Mouse (Mus musculus) adrenal gland, adult (tissue): ENCODE measurements around the gene Smim4.

Experiments used
- DNase-seq, 2 experiments: peaks; one replicate each; pipeline ENCODE4 v3.0.0; 2022 to 2023; ENCODE audit warnings: low spot score in 1 of 2; ENCODE audit not compliant: inconsistent age in 2 of 2

Smim4 gene

GRCm38 (mm10) chr14:31128826-31129219, at the start of gene Smim4:
Smim4 (minus strand) TSS chr14:31128956.
- DNase-seq: peak; percentile 98

- DNase-seq: no peak
Measured at GRCm38 (mm10) chr14:31177715-31178114, 49.0 kb upstream of the Smim4 start.

- DNase-seq: no peak
Measured at GRCm38 (mm10) chr14:31177287-31177686, 48.5 kb upstream of the Smim4 start.

GRCm38 (mm10) chr14:31173537-31173936, 44.8 kb upstream of the Smim4 start:
- peak in 1 of 2 experiments; percentile 44 for DNase-seq

GRCm38 (mm10) chr14:31172781-31173455, 44.2 kb upstream of the Smim4 start:
- DNase-seq: peak; percentile 46 to 78

GRCm38 (mm10) chr14:31171821-31172220, 43.1 kb upstream of the Smim4 start:
- no peak for DNase-seq

GRCm38 (mm10) chr14:31171386-31171785, 42.6 kb upstream of the Smim4 start:
- no peak for DNase-seq

- no peak for DNase-seq
Measured at GRCm38 (mm10) chr14:31170963-31171362, 42.2 kb upstream of the Smim4 start.

GRCm38 (mm10) chr14:31169508-31169907, 40.8 kb upstream of the Smim4 start:
- no peak for DNase-seq

- peak; percentile 66 to 77 for DNase-seq
Measured at GRCm38 (mm10) chr14:31168425-31168824, 39.7 kb upstream of the Smim4 start, which contains the start of gene Stab1. Stab1 (minus strand) TSS chr14:31168641.

- no peak for DNase-seq
Measured at GRCm38 (mm10) chr14:31166827-31167226, 38.1 kb upstream of the Smim4 start.

GRCm38 (mm10) chr14:31165991-31166630, 37.4 kb upstream of the Smim4 start:
- peak; percentile 50 to 73 for DNase-seq

- DNase-seq: no peak
Measured at GRCm38 (mm10) chr14:31165458-31165857, 36.7 kb upstream of the Smim4 start.

- no peak for DNase-seq
Measured at GRCm38 (mm10) chr14:31165010-31165409, 36.3 kb upstream of the Smim4 start.

GRCm38 (mm10) chr14:31164067-31164466, 35.3 kb upstream of the Smim4 start:
- DNase-seq: no peak

GRCm38 (mm10) chr14:31161638-31162037, 32.9 kb upstream of the Smim4 start:
- DNase-seq: no peak

- DNase-seq: no peak
Measured at GRCm38 (mm10) chr14:31161191-31161590, 32.4 kb upstream of the Smim4 start.

- no peak for DNase-seq
Measured at GRCm38 (mm10) chr14:31160196-31161150, 31.7 kb upstream of the Smim4 start.

GRCm38 (mm10) chr14:31145694-31146093, 16.9 kb upstream of the Smim4 start:
- DNase-seq: no peak

GRCm38 (mm10) chr14:31141011-31141410, 12.3 kb upstream of the Smim4 start:
- no peak for DNase-seq

- DNase-seq: no peak
Measured at GRCm38 (mm10) chr14:31140141-31140540, 11.4 kb upstream of the Smim4 start.
